Mouse (Mus musculus): ENCODE results near the gene Adcy10.
A peak's percentile ranks its signal among the peaks of the same experiment; 100 is the strongest.

Adcy10 gene

DNA sequence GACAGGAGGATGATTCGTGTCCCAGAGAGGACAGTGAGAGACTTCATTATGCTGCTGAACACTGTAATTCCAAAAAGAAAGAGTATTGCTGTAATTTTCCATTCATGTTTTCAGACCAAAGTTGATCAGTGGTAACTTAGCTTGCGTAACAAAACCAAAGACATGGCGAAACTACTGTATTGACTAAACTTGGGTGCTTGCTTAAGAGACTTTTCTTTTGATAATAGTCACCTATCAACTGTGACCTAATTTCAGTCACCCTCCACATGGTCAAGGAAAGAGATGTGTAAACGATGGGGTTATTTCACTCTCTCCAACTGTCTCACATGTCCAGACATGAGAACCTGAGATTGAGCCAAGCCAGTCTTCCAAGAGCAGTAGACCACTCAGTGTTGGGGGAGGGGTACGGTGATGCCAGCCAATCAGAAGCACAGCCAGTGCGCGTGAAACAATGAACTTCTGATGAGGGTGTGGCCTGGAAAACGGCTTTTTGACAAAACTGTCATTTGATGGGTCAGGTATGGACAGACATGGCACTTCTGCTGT lies at the start of gene Adcy10:
Adcy10 (plus strand) TSS at position 496 of the 546 bp plus-strand sequence.
- no peak for DNase-seq (ENCODE audit: low spot score)

DNA sequence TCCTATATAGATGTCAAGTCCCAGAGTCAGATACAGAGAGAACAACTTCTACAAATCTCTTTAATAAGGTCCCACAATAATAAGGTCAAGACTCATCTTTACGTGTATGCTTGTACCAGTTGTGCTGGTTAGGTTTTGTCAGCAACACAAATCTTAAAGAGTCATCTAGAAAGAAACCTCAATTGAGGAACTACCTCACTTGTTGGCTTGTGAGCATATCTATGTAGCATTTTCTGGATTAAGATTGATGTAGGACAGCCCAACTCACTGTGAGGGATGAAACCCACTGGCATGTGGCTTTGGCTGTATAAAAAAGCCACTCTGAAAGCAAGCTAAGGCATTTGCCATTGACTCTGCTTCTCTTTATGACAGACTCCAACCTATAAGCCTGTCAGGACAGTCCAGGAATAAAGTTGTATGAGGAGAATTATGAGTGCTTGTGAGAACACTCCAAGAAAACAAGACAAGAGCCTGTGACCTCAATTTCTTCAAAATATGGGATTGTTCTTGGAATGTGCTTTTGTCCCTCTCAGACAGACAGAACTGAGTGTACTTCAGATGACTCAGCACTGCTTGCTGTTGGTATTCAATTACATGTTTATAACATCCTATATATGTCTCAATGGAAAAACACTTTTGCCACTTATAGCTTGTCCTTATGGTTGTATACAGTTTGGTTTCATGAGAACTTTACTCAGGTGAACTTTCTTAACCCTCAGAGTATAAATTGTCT lies 46.5 kb upstream of the Adcy10 start:
- no peak for DNase-seq (ENCODE audit: low spot score)

DNA sequence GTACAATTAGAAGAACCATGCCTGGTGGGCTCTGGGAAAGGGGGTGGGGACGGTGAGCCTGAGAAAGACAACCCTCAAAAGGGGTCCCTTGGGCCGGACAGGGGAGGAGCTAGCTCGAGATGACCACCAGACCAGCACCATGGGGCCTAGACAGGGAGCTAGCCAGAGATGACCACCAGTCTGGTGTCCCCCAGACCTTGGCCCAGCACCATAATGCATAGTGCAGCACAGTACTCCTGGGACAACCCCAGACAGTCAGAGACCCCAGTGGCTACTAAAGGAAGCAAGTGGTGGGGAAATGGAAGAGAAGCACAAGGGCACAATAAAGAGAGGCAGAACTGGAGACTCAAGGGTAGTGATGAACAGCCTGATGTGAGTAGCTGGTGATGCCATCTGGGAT lies 44.2 kb upstream of the Adcy10 start:
- no peak for DNase-seq (ENCODE audit: low spot score)

DNA sequence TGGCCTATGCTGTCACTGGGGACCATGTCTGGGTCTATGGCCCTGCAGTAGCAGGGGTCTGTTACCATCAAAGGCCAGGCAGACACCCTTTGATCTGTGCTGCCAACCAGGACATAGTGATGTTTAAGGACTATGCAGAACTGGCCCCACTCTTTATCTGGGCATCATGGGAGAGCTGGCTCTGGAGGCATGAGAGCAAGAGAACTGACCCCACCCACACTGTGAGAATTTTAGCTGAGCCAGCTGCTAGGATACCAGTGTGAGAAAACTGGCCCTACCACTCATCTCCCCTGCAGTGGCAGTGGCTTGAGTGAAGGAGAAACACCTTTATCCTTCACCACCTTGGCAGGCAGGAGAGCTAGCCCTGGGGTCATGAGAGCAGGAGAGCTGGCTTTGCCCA lies 43.8 kb upstream of the Adcy10 start:
- DNase-seq (ENCODE audit: low spot score) = no peak

DNA sequence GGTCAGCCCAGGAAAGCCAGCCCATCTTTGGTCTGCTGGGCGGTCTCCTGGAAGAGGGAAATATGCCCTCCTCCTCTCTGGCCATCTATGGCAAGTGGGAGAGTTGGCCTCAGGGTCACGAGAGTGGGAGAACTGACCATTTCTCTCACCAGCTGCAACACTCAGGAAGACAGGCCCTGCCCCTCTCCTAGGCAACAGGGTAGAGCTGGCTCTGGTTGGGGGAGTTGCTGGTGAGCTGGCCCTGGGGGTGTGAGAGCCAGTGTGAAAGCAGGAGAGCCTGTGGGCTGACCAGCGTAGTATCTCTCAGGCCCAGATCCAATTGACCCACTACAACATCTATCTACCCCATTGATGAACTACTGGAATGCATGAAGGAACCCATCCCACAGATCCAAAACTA lies 43.3 kb upstream of the Adcy10 start:
- no peak for DNase-seq (ENCODE audit: low spot score)

DNA sequence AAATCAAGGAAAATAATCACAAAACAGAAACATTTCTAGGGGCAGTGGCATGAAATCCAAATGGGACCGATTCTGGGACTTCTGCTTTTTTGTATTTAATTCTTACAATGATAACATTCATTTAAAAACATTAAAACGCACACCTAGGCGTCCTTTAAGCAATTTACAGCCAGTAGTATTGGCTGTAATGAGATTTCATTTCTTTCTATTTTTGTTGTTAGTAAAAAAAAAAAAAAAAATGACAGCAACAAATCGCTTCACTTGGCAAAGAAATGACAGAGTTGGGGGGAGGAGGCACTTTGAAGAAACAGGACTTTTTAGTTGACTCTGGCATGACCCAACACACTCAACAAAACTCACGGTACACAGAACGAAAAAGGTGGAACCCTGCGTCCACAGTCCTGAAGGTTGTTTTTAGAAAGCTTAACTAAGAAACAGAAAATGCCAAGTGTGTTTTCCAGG lies 25.9 kb upstream of the Adcy10 start:
- DNase-seq (ENCODE audit: low spot score) = no peak

DNA sequence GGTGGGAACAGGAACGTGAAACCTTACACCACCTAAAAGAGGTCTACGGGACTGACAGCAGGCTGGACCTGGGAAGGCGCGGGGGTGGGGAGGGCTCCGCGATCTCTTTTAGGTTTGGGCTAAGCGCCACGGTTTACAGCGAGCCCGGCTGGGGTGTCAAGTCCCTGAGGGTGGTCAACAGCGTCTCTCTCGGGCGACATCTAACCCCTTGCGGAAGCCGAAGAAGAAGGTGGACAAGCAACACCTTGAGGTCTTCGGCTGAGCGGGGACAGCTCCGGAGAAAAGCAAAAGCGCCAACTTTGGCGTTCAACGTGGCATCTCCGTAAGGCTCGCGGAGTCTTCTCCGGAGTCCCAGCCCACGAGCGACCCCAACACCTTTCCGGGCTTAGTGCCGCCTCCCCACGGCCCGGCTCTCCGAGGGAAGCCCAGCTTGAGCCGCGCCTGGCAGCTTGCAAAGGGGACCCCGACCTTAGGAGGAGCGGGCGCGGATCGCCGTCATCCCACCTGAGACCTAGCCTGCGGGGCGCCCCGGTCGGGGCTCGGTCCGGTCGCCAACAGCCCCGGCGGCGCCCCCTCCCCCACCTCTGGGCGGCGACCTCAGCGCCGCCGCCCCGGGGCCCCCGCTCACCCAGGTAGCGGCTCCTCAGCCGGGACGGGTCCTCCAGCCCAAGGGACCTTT lies 25.3 kb upstream of the Adcy10 start:
- peak; percentile 61 for DNase-seq (ENCODE audit: low spot score)

DNA sequence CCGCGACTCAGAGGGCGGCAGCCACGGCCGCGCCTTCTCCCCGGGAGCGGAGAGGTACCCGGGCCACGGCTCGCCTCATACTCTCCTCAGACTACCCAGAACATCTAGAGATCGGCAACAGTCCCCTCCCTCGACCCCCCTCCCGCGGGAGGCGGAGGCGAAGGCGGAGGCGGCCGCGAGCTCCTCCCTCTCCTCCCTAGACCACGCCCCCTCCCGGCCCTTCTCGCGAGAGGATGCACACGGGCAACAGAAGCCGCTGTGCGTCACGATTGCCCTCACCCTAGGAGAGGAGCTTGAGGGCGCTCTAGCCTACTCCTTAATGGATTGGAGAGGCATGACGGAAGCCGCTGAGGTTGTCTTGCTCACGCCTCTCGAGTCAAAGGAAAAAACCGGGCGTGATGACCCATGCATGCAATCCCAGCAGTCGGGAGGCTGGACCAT lies 24.6 kb upstream of the Adcy10 start, which contains the start of the genes Dcaf6 and Mpc2:
Dcaf6 (minus strand) TSS at position 116 of the 441 bp plus-strand sequence.
Mpc2 (plus strand) TSS at position 278 of the 441 bp plus-strand sequence.
- peak; percentile 98 for DNase-seq (ENCODE audit: low spot score)

DNA sequence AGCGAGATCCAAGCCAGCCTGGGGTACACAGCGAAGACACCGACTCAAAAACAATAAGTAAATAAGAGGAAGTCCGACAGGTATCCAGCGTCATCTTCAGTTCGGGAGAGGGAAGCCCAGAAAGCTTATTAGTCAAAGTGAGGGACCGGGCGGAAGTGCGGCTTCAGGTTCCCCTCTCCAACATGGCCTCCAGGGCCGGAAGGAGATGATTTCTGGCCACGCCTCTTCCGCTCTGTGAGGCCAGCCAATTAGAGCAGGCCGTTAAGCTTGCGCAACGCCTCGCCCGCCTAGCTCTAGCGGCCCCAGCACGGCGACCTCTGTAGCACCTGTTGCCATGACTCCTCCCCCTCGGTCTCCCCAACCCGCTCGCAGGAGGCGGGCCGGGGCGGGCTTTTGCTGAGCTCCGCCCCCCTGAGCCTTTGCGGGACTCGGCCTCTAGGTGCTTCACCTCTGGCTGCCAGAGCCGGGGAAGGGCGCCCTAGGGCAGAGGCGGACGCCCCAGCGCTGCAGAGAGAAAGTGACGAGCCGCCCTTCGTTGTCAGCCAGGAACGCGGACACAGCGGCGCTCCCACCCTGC lies 24.1 kb upstream of the Adcy10 start:
- DNase-seq (ENCODE audit: low spot score) = peak; percentile 99

DNA sequence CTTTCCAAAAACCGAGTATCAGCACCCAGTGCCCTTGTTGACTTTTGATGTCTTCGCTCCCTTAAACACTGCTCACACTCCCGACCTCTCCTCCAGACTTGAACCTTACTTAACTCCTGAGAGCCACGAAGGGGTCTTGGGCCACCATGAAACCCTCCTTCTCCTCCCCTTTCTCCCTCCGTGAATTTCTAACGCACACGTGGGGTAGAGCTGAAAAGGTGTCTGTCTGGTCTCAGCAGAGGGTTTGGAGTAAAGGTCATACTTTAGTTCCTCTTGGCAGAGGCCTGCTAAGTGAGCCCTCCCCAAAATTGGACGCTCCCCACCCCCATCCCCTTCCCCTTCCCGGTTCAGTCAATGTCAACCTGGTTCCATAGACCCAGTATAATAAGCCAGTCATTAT lies 23.3 kb upstream of the Adcy10 start:
- DNase-seq (ENCODE audit: low spot score) = no peak

DNA sequence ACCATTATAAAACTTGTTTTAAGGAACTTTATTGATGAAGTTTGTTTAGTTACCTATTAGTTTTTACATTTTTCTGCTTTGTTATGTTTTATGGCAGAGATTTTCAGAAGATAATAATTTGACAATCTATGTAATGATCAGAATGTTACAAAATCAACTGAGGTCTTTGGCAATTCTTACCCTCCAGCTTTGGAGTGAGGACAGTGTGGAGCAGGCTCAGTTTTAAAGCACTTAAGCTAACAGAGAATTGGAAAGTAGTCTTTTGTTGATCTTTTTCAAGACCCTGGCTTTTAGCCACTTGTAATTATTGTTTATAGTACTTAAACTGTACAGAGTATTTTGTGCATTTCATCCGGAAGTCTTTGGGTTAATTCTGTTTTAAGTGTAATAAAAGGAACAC lies 22.1 kb upstream of the Adcy10 start:
- DNase-seq (ENCODE audit: low spot score) = no peak

DNA sequence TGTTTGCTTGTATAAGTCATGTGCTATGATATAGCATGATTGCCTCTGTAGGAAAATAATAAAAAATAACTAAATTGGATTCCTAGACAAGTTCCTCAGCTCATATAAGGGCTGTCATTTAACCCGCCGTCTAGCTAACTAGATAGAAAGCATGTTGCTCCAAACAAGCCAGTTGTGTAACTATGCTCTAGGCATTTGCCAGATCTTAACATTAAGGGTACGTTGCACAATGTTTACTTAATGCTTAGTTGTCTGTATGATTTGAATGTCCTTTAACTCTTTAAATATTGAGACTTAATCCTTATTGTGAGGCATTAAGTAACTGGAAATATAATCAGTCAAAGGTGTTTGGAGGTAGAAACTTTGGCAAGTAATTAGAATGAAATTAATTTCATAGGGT lies 20.4 kb upstream of the Adcy10 start:
- no peak for DNase-seq (ENCODE audit: low spot score)

DNA sequence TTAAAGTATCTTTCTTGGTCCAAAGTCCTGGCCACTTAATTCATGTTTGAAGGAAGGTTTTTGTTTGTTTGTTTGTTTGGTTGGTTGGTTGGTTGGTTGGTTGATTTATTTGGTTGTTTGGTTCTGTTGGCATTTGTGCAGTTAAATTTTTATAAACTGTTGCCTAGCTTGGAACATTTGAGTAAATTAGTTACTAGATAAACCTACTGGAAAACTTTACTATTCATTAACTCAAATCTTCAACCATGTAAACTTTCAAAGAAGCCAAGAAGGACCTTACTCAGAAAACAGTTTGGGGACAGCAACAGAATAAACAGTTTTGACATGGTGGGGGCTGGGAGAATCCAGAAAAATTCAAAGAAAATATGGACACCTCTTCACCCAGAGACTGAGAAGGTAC lies 16.0 kb upstream of the Adcy10 start:
- no peak for DNase-seq (ENCODE audit: low spot score)

DNA sequence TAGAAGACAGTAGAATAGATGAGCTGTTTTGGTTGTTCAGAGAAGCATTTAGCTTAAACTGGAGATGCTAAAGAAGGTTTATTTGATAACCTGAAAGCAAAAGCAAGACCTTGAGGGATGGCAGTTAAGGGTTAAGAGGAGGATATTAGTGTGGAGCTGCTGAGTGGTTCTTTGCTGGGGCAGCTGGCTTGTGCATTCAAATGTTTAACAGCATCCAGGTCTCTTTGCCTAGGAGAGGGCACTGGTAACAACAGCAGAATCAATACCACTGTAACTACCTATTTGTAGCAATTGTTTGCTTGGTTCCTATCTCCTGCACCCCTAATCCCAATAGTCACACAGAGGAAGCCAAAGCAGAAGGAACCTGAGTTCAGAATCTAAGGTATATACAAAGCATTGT lies 15.3 kb upstream of the Adcy10 start:
- DNase-seq (ENCODE audit: low spot score) = no peak

DNA sequence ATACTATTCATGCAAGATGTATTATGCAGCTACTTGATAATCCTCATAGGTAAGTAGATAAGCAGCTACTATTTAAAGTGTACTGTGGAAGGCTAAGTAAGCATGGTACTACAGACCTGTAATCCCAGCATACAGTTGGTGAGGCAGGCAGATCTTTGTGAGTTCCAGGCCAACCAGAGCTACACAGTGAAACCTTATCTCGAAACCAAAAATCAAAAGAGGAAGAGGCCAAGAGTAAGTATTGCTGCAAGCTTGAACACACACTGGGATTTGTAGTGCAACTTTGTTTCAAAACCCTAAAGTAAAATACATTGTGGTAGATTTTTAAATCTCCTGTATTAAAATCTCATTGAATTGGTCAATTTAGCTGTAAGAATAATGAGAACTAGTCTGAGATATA lies 13.5 kb upstream of the Adcy10 start:
- no peak for DNase-seq (ENCODE audit: low spot score)

DNA sequence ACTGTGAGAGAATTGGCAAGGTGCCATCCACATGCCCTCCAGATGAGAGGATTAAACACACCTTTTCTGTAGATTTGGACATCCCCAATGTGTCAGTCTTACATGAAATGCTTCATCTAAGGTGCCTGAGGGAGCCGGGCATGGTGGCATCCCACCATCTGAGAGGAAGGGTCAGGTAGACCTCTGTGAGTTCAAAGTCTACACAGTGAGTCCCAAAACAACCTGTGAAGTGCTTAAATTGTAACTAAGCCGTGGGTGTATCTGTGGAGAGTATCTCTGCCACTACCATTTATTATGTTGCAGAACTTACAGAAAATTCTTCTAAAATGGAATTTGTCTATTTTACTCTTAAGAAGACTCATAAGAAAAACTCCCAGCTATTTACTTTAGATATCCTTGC lies 1.1 kb downstream of the Adcy10 start:
- DNase-seq (ENCODE audit: low spot score) = no peak

DNA sequence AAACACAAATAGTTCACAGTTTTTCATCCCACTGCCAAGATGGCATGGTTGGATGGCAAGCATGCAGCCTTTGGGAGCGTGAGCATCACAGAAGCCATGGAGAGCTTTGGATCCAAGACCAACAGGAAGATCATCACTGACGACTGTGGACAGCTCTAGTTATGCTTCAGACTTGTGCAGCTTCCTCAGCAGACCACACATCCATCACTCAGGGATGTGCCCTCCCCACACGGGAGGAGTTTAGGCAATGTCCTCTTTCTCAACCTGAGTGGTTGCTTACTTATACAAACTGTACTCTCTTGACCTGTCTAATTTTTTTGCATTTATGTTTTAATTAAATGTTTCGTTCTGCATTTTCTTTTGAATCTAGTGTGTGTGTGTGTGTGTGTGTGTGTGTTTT lies 4.2 kb downstream of the Adcy10 start:
- no peak for DNase-seq (ENCODE audit: low spot score)

DNA sequence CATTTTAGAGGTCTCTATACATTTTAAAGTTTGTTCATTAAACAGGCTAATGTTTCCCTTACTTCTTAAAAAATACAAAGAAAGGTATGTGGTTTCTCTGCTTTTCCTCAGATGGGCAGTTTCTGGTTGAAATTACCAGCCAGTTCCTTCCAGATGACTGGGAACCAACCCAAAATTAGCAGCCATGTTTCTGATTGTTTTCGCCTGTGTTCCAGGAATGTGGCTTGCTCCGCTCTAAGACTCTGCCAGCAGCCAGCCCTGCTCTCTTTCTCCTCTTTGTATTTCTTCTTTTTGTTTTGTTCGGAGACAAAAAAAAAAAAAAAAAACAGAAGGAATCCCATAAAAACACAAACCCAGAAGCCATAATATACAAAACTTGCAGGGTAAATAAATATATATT lies 13.9 kb downstream of the Adcy10 start:
- DNase-seq (ENCODE audit: low spot score) = no peak

DNA sequence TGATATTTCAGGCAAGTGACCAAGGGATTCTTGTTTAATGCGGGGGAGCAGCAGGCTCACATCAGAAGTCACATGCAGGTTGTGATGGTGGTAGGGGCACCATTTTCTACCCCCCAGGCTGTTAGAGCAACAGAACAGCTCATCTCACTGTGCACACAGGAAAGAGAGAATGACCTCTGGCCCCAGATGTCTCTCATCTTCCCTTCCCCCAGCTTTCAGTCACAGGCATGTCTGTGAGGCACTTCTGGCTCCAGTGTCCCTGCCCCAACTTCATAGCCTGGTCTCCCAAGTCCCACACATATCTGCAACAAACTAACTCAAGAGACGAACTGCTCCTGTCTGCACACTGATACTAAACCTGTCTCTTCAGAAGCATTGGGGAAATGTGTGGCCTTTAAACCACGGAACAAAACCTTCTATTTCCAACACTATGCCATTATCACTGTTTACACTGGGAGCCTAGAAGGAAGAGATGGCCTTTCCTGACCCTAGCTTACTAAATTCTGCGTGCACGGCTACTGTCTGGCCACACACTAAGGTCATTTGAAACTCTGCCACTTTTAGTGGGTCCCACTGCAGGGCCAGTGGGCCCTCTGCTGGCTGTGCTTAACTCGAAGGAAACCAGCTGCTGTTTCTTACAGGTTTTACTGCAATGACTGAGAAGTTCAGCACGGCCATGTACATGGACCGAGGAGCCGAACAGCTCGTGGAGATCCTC lies 18.5 kb downstream of the Adcy10 start:
- peak; percentile 64 for DNase-seq (ENCODE audit: low spot score)

DNA sequence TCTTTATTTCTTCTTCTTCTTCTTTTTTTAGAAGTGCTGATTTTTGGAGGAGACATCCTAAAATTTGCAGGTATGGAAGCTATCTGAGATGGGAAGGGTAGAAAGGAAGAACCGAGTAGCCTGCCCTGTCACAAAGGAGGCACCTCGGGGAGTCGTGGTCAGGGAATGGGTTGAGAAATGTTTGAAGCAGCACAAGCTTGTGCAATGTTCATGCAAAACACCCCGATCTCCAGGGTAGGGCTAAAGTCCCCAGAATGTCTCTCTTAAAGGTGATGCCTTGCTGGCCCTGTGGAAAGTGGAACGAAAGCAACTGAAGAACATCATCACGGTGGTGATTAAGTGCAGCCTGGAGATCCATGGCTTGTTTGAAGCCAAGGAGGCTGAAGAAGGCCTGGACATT lies 21.3 kb downstream of the Adcy10 start:
- DNase-seq (ENCODE audit: low spot score) = no peak

DNA sequence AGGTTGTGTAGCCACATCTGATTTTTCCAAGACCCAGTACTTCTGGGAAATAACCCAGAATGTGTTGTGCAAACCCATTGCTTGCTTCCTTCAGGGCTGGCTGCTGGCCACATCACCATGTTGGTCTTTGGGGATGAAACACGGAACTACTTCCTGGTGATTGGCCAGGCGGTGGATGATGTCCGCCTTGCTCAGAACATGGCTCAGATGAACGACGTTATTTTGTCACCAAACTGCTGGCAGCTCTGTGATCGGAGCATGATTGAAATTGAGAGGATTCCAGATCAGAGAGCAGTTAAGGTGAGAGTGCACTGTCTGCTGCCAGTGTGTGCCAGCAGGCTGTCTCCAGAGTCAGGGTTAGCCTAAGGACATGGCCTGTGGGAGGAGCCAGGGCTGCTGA lies 25.2 kb downstream of the Adcy10 start:
- DNase-seq (ENCODE audit: low spot score) = no peak

DNA sequence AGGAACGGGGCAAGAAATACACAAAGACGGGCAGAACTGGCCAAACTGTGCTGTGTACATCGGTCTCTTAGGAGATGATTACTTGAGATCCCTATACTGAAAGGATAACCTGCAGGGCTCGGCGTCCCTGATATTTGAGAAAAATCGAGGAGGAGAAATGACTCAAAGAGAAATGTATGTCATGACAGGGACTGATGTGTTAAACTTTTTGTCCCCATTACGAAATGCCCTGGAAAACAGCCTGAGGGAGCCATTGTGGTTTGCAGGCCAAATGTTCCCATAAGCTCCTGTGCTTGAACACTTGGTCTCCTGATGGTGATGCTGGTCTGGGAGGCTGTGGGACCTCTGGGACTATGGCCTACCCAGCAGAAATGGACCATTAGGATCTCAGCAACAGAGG lies 35.7 kb downstream of the Adcy10 start:
- DNase-seq (ENCODE audit: low spot score) = no peak

Measured in embryo, embryonic 10.5 days (tissue).